Mouse (Mus musculus) WW6 (cell line): ENCODE data around the gene Ccl27b.
"Not testable (repeated sequence)": the region's sequence is repeated elsewhere in the genome, so short reads cannot be mapped to it uniquely, and the experiment has no call there.

ENCODE experiments used
- DNase-seq: peaks from one replicate; pipeline ENCODE4 v3.0.0-alpha.2; 2013; ENCODE audit warnings: low read depth, low spot score

The Ccl27b gene

DNA sequence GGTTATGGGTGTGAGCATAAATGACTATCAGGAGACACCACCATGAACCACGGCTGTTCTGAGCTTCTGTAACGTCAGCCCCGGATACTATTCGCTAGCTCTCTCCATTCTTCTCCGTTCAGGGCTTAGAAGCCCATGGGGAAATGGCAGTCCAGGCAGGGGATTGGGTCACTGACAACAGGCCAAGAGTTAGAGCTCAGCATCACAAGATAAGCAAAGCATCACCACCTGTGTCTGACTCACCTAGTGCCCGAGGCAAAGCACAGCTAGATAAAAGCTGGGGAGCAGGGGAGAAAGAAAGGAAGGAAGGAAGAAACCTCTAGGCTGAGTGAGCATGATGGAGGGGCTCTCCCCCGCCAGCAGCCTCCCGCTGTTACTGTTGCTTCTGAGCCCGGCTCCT lies at the start of gene Ccl27b:
TSS of gene Ccl27b (plus strand) at position 301 of the 400 bp plus-strand sequence.
- not testable (repeated sequence) for DNase-seq

DNA sequence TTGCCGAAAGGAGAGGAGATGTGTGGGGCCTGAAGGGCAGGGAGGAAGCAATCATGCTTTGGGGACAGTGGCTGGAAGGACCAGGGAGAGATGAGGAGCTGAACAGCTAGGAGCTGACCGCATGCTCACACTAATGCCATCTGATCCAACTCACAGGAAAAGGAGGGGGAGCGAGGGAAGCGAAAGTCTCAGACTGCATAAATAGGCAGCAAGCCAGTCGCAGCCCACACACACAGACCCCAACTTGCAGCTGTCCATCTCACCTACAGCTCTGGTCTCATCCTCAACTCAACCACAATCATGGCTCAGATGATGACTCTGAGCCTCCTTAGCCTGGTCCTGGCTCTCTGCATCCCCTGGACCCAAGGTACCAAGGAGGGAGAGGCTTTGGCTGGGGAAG lies 43.2 kb upstream of the Ccl27b start, which contains the start of gene Gm10591:
TSS of gene Gm10591 (plus strand) at position 301 of the 400 bp plus-strand sequence.
- DNase-seq = not testable (repeated sequence)

- DNase-seq = not testable (repeated sequence)
These were observed 25.6 kb upstream of the Ccl27b start, which contains the start of gene Gm2564 for GRCm38 (mm10) chr4:42629419-42629818. Gm2564 (plus strand) TSS chr4:42629719.

GRCm38 (mm10) chr4:42661793-42662192 lies 6.7 kb downstream of the Ccl27b start, which contains the start of gene Il11ra2:
Il11ra2 (minus strand) TSS chr4:42661893.
- not testable (repeated sequence) for DNase-seq

GRCm38 (mm10) chr4:42675415-42675814 lies 20.4 kb downstream of the Ccl27b start:
- DNase-seq = not testable (repeated sequence)

DNA sequence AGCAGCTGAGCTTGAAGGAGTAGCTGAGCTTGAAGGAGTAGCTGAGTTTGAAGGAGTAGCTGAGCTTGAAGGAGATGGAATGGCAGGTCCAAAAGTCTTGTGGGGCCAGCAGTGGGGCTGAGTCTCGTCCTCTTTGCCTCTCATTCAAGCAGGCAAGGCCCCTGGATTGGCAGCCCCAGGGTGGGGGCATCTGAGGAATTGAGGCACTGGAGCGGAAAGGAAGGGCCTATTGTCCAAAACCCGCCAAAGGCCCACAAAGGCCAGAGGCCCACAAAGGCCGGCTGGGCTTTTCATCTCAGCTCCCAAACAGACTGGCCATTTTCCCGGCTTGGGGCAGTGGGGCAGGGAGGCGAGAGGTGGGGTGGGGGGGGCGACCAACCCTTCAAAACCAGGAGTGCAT lies 24.3 kb downstream of the Ccl27b start:
- not testable (repeated sequence) for DNase-seq

GRCm38 (mm10) chr4:42680374-42681356 lies 25.6 kb downstream of the Ccl27b start:
- not testable (repeated sequence) for DNase-seq

GRCm38 (mm10) chr4:42681473-42682182 lies 26.6 kb downstream of the Ccl27b start:
- not testable (repeated sequence) for DNase-seq

GRCm38 (mm10) chr4:42682183-42682524 lies 27.1 kb downstream of the Ccl27b start:
- not testable (repeated sequence) for DNase-seq
